Mouse (Mus musculus) lung, adult 10 weeks (tissue): ENCODE results near the gene Exosc6. TPM values are rescaled to one million over a fixed set of nuclear protein-coding genes. Genes with fewer than 3 reads are reported as not detected.

Experiments used
- polyA plus RNA-seq: library from polyadenylated mRNA; stranded (reverse); fragments of 350-450 nt; fragmentation: Illumina TruSeq; extraction: RNeasy Lipid Tissue Mini Kit (QIAGEN cat#74804); gene quantifications from one replicate; pipeline ENCODE4 v1.2.3, GENCODE M21; 2014; ENCODE audit warnings: low read depth, low replicate concordance; ENCODE audit not compliant: insufficient read depth

The Exosc6 gene
- 0.71 TPM for polyA plus RNA-seq

GRCm38 (mm10) chr8:111056158-111056663 is at the start of gene Exosc6:
TSS of gene Exosc6 (plus strand) at chr8:111056339.

GRCm38 (mm10) chr8:111031572-111031971 is 24.6 kb upstream of the Exosc6 start, which contains the start of gene Ddx19b:
TSS of gene Ddx19b (minus strand) at chr8:111031751.

GRCm38 (mm10) chr8:111032916-111033315 is 23.2 kb upstream of the Exosc6 start, which contains the start of gene Aars:
TSS of gene Aars (plus strand) at chr8:111033144.

GRCm38 (mm10) chr8:111092326-111092725 is 36.2 kb downstream of the Exosc6 start, which contains the start of gene Clec18a:
TSS of gene Clec18a (minus strand) at chr8:111092426.

GRCm38 (mm10) chr8:111093865-111094718 is 38.0 kb downstream of the Exosc6 start, which contains the start of gene Pdpr:
TSS of gene Pdpr (plus strand) at chr8:111094630.

Other genes starting within 250 kb of the Exosc6 start
- gene Cog4, start 209.7 kb upstream of the Exosc6 start, polyA plus RNA-seq, result 21.9 TPM
- gene Sf3b3, start 209.6 kb upstream of the Exosc6 start, polyA plus RNA-seq, result 20.4 TPM
- gene Fuk, start 153.9 kb upstream of the Exosc6 start, polyA plus RNA-seq, result 4.0 TPM
- gene St3gal2, start 136.4 kb upstream of the Exosc6 start, polyA plus RNA-seq, result 12.6 TPM
- 18.5 TPM for gene Ddx19a, start 58.5 kb upstream of the Exosc6 start, polyA plus RNA-seq
- 3.5 TPM for gene Ddx19b, start 24.6 kb upstream of the Exosc6 start, polyA plus RNA-seq
- 17.0 TPM for gene Aars, start 23.2 kb upstream of the Exosc6 start, polyA plus RNA-seq
- not detected for gene Clec18a, start 36.1 kb downstream of the Exosc6 start, polyA plus RNA-seq
- 2.0 TPM for gene Pdpr, start 38.3 kb downstream of the Exosc6 start, polyA plus RNA-seq
- 14.4 TPM for gene Glg1, start 202.9 kb downstream of the Exosc6 start, polyA plus RNA-seq
- 9.6 TPM for gene Rfwd3, start 243.9 kb downstream of the Exosc6 start, polyA plus RNA-seq